19 mouse cellular contexts compared by ENCODE assay signal in genomic region chr8:101522758-101523157, GRCm38 (mm10).
"Had no signal": no experiment of that assay in that cellular context is flagged by ENCODE, and none has a peak within 500 bp of the region (broad histone marks: within the 10 kb centered on the region; RNA-seq: fewer than 3 reads in every experiment).

No protein-coding gene starts in this region.

- ATAC-seq: inflammation-experienced regulatory T-cells, adult 6 months; intestine, embryonic 16.5 days; liver, embryonic 12.5 days; midbrain, embryonic 13.5 days had no signal

- H3K4me3 ChIP-seq: liver, embryonic 12.5 days; liver, embryonic 15.5 days; lung, embryonic 15.5 days; megakaryocyte, embryonic 14.5 days; midbrain, embryonic 13.5 days; stomach, embryonic 15.5 days had no signal

- H3K36me3 ChIP-seq: liver, embryonic 12.5 days; liver, embryonic 15.5 days; lung, embryonic 15.5 days; midbrain, embryonic 13.5 days; stomach, embryonic 15.5 days had no signal

- DNase-seq: kidney, adult 18-20 months; kidney, adult 9 months; kidney, postnatal 14 days; kidney, postnatal 4 days; liver; lung, adult 18-20 months; lung, postnatal 10 days; lung, postnatal 36 days; right cerebral cortex, postnatal 25 days; spleen, adult 18-20 months; thymus, postnatal 25 days had no signal

- H3K27ac ChIP-seq: liver, embryonic 12.5 days; liver, embryonic 15.5 days; lung, embryonic 15.5 days; midbrain, embryonic 13.5 days; stomach, embryonic 15.5 days had no signal

- H3K9ac ChIP-seq: liver, embryonic 12.5 days; liver, embryonic 15.5 days; lung, embryonic 15.5 days; midbrain, embryonic 13.5 days; stomach, embryonic 15.5 days had no signal

- H3K9me3 ChIP-seq: liver, embryonic 12.5 days; liver, embryonic 15.5 days; lung, embryonic 15.5 days; megakaryocyte, embryonic 14.5 days; midbrain, embryonic 13.5 days; stomach, embryonic 15.5 days had no signal

- H3K27me3 ChIP-seq: liver, embryonic 12.5 days; liver, embryonic 15.5 days; lung, embryonic 15.5 days; megakaryocyte, embryonic 14.5 days; midbrain, embryonic 13.5 days; stomach, embryonic 15.5 days had no signal

- H3K4me1 ChIP-seq: liver, embryonic 12.5 days; liver, embryonic 15.5 days; lung, embryonic 15.5 days; megakaryocyte, embryonic 14.5 days; stomach, embryonic 15.5 days had no signal

- H3K4me2 ChIP-seq: liver, embryonic 12.5 days; liver, embryonic 15.5 days; lung, embryonic 15.5 days; midbrain, embryonic 13.5 days; stomach, embryonic 15.5 days had no signal
